Mouse (Mus musculus) right cerebral cortex, postnatal 4 days (tissue): ENCODE data around the gene Abhd16a.

ENCODE experiments used
- DNase-seq: peaks from one replicate; pipeline ENCODE4 v3.0.0-alpha.2; 2022

The Abhd16a gene

DNA sequence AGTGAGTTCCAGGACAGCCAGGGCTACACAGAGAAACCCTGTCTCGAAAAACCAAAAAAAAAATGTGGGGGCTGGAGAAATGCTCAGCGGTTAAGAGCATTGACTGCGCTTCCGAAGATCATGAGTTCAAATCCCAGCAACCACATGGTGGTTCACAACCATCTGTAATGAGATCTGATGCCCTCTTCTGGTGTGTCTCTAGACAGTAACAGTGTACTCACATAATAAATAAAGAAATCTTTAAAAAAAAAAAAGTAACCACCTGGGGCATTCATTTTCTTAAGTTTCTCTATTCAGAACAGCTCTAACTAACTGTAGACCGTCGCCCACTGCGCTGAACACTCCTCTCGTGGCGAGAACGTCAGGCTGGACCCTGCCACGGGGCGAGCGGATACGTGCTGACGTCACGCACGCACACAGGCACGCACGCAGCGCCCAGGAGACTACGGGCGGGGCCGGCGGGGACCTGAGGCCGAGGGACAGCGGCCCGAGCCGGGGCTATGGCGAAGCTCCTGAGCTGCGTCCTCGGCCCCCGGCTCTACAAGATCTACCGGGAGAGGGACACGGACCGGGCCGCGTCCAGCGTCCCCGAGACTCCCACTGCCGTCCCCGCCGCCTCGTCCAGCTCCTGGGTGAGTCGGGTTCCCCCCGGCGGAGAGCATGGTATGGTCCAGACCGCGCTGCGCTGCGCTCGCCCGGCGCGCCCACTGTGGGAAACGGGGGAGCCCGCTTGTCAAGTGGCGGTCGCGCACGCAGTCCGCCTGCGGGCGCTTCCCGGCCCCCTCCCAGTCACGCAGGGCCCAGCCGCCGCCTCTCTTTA lies at the start of gene Abhd16a:
Abhd16a (plus strand) TSS at position 439 of the 820 bp plus-strand sequence.
- DNase-seq: peak; percentile 91

DNA sequence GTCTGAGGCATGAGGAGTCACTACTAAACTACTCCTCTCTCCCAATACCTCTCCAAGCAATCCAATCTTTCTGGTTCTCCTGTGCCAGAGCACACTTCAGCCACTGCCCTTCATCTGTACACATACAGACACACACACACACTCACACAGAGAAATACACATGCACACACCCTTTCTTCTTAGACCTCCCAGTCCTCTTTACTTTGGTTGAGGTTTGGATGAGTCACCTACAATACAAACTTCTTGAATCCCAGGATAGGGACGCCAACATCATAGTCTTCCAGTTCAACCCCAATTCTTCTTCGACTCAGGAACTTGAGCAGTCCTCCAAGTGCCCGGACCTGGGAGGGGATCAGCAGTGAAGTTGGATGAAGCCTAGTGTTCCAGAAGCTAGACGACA lies 45.3 kb upstream of the Abhd16a start:
- DNase-seq: no peak

DNA sequence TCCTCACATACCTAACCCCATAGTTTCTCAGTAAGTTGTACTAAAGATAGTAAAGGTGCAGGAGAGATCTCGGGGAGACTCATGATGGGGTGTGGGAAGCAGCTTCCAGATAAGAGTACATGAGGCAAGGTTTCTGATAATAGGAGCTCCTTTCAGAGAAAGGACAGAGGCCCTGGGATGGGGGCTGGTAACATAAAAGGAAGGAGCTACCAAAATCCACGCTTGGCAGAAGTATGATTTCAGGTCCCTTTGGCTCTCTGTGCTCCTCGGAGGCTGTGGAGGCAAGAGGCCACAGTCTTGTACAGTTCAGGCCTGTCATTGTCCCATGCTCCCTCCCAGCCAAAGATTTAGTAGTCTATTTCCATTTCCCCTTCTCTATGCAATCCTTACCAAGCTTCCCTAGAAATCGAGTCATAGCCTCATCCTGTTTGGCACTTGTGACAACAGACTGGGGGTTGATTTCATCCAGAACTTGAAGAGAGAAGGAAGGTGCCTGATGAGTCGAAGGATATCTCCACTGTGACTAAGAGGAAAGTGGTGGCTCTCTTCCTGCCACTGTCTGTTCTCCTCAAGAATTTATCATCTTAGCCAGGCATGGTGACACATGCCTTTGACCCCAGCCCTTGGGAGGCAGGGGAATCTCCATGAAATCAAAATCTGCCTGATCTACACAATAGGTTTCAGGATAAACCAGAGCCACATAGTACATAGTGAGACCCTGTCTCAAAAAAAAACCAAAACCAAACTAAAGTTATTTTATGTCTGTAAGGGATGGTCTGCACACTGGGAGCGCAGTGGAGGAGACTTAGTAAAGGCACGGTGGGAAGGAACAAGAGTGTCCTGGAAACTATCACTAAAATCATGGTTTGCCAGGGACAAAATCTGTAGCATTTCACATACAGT lies 43.9 kb upstream of the Abhd16a start:
- DNase-seq: no peak

DNA sequence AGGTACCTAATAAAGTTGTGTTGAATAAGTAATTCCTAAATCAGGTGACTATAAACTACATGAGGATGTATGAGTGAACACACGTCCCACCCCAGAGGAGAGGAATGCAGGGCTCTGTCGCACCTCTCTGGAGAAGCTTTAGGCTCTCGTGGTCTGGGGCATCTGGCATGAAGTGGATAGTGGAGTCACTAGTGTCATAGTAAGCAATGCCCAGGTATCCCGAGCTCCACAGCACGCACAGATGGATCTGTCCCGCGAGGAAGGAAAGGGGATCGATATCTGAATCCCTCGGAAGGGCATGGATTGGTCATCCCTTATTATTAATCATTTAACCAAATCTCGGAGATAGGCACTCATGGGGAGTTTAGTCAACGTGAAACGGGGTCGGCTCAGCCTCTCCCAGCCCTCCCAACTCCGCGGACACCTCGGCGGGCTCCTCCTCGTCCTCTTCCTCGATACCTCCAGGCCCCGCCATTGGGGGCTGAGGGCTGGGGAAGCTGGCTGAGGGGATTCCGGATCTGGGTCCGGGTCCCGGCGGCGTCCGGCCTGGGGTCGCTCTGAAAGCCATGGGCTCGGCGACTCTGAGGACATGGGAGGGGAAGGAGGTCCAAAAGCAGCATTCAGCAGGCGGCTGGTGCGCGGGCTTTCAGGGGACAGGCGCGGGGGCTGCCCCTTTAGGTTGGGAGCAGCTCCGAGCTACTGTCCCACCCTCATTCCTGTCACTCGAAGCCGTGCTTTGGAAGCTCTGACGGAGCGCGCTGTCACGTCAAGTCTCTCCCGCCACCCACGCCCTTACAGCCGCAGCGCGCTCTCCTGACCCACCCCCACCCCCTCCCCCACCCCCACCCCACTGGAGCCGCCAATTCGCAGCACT lies 43.0 kb upstream of the Abhd16a start:
- peak; percentile 44 for DNase-seq

DNA sequence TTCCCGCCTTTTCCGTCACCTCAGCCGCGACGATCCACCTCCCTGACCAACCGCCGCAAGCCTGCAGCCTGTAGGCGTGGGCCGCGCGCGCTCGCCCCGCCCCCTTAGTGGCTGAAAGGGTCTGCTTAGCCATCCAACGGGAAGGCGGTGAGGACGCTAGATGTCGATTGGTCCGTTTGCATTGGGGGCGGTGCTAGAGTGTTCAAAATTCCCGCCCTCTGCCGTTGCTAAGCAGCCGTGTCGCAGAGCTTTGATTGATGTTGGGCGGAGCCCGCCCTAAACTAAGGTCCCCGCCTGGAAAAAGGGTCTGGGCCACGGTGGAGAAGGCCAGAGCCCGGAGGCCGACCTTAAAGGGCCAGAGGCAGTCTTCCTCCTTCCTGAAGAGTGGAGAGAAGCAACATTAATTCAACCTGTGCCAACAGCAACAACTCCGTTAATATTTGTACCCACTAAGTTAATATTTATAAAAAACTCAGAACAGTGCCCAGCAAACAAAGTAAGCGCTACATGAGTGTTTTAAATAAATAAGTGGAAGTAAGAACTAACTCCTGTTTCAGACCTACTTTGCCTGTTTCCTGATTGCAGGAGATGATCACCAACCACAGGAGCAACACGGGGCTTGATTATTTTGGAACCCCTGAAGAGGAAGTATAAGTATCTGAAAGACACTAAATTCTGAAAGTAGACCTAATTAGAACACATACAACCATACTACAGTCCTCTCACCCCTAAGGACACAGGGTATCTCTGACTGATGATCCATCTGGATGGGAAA lies 42.2 kb upstream of the Abhd16a start, which contains the start of gene Msh5:
Msh5 (minus strand) TSS at position 65 of the 775 bp plus-strand sequence.
- DNase-seq: peak; percentile 93

DNA sequence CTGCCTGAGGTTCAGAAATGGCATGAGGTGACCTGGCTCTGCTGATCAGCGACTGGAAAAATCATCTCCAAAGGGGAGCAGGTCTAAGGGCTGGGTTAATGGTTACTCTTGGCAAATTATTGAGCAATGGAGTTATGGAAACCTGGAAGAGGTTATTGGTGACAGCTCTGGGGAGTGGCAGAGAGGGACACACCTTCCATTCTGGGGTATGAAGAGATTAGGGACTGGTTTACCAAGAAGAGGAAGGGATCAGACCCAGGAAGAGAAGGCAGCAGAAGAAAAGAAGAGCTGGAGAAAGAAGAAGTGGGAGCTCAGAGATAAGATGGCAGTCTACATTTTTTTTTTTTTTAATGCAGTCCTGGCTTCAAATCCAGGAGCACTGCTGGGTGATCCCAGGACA lies 41.4 kb upstream of the Abhd16a start:
- no peak for DNase-seq

DNA sequence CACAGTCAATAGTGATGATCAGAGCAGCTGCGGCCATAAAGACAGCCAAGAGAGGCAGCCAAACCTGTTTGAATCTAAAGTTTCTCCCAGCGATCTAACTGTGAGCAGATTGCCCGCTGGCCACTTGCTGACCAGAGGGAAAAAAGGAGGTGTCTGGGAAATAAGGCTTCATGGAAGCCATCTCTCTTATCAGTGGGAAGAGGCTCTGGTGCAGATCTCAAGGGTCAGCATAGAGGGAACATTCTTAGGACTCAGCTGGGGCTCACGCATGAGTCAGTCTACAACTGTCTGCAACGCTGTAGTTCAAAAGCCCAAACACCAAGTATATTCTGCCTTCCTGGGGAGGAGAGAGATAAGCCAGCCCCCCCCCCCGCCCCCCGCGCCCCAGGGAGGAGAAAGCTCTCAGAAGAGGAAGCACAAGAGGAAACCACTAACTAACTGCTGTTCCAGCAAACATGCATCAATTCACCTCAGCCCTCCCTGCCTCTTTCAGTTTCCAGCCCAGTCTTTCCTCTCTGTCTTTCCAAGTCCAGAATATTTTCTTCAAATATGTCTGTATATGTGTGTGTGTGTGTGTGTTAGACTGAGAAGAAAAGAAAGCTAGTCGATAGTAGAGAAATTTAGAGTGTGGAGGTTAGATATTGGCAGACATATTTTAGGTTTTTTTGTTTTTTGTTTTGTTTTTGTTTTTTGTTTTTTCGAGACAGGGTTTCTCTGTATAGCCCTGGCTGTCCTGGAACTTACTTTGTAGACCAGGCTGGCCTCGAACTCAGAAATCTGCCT lies 40.7 kb upstream of the Abhd16a start:
- no peak for DNase-seq

DNA sequence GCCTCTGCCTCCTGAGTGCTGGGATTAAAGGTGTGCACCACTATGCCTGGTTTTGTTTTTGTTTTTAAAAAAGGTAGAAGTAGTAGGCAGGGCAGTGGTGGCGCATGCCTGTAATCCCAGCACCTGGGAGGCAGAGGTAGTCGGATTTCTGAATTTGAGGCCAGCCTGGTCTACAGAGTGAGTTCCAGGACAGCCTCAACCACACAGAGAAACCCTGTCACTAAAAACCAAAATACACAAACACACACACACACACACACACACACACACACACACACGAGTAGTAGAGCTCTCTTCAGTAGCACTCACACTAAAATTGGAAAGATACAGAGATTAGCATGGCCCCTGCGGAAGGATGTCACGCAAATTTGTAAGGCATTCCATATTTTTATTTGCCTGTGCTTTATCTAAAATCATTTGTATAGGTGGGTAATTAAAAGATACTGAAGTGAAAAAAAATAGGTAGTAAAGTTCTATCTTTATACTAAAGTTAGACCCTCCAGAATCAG lies 40.1 kb upstream of the Abhd16a start:
- no peak for DNase-seq

DNA sequence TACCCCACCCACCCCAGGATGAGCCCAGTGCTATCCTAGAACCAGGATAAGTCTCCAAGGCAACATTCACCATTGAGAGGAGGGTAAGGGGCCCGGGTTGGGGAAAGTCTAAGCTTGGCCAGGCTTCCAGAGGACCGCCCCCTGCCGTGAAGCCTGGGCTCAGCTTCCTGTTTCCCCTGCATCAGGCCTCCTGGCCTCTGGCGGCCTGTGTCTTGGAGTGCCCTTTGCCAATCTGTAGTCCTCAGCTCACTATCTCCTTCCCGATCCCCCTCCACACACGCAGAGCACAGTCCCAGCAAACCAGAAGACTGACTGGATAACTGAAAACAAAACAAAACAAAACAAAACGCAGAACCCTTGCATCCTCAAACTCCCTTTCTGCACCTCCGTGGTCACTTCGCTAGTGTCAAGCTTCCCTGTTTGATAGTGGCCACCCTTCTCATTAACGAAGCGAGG lies 39.5 kb upstream of the Abhd16a start, which contains the start of gene Clic1:
Clic1 (plus strand) TSS at position 406 of the 456 bp plus-strand sequence.
- no peak for DNase-seq

DNA sequence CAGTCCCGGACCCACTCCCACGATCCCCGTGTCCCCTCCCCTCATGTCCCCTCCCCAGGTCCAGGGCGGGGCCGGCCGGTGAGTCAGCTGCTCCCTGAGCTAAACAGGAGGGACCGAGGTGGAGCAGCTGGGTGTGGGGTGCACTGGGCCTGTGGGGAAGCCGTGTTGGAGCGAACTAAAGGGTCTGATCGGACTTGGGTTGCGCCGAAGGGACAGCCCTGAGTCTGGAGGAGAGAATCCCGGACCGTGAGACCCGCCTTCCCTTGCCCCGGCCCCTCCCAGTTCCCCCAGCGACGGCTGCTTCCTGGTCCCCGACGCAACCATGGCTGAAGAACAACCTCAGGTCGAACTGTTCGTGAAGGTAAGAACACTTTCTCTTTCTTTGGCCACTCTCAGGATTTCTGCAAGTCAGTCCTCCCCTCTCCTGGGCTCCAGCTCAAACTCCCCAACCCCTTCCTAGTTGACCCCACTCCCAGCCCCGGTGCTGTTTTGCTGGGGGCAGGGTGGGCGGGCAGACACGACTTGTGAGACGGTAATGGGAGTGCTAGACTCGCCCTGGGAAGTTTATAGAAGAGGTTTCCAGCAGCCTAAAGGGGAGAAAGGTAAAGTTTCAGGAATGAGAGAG lies 38.8 kb upstream of the Abhd16a start:
- no peak for DNase-seq

DNA sequence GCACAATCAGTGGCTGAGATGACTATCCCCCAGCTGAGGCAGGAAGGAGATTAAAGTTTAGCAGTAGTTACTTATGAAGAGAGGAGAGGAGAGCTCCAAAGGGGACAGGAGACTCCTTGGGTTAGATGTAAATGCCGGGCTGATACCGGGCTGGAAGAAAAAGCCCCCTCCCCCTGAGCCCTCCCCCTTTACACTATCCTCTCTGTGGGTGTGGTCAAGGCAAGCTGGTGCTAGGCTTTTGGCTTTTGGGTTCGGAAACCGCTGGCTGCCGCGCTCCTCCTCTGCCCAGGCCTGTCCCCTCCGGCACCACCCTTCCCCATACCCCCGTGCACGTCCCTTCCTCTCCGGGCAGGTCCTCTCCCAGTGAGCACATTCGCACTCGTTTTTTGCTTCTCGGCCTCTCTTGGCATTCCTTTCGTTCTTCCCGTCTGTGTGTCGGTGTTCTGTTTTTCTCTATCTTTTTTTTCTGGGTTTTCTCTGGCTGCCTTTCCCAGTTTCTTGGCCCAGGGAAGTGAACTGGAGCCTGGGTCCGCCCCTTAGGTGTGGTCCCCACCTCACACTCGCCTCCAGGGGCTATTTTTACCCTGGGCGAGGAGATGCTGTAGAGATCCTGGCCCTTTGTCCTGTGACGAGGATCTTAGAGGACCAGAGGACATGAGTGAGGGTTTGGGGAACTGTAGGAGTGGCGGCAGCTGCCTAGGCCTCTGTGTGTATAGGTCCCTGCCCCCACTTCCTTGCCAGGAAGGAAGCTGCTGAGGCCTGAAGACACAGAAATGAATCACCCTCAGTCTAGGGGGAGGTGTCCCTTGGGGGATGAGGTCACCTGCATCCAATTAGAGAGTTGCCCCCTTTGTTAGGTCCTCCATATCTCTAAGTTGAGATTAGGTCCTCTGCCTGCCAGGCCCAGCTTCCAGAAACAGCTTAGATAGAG lies 37.6 kb upstream of the Abhd16a start:
- no peak for DNase-seq

DNA sequence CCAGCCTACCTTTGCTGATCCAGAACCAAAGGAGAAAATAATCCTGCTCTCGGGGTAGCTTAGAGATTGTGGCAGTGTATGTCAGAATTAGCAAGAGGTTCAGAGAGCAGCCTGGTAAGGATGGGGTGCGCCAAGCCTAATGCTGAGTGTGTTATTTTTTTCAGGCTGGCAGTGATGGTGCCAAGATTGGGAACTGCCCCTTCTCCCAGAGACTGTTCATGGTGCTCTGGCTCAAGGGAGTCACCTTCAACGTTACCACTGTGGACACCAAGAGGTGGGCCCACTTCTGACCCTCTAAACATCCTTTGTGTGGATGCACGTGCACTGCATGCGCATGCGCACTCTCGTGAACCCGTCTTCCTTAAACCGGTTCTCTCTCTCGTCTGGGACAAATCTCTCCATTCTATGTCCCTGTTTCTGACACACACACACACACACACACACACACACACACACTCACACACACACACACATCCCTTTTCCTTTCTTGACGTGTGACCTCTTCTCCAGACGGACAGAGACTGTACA lies 36.7 kb upstream of the Abhd16a start:
- DNase-seq: no peak

DNA sequence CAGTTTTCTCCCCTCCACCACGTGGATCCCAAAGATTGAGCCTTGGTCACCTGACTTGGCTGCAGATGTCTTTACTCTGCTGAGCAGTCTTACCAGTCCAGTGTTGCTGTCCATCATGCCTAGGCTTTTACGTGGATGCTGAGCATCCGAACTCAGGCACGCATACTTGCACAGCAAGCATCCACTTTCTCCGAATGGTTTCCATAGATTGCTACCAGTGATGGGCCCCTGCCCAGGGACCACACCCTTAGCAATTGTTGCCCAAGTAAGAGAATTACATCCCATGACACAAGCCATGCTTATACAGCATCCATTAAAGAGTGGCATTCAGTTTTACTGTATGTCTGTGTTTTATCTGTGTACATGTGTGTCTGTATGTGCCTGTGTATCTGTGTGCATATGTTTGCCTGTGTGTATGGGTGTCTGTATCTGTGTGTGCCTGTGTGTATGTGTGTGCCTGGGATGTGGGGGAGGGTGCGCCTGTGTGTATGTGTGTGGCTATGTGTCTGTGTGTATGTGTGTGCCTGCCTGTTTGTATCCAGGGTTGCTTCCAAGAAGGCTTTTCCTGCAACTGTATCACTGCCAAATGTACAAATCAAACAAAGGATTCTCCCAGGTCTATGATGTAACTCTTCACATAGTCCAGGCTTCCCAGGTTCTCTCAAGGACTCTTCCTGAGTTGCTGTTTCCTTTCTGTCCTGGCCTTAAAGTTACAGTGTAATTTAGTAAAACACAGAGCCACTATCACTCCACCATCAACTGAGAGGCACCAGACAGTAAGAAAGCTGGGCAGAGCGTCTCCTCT lies 33.2 kb upstream of the Abhd16a start:
- DNase-seq: no peak

DNA sequence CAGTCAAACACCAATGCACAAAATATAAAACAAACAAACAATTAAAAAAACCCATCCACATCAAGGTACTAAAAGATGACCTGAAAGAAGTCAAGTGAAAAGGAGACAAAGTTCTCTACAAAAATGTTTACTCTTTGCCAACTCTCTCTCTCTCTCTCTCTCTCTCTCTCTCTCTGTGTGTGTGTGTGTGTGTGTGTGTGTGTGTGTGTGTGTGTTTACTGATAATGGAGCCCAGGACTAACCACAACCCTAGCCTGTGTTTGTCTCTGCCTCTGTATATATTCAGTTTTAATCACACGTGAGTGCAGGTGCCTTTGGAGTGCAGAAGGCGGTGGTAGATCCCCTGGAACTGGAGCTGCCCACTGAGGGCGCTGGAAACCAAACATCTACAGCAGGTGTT lies 32.0 kb upstream of the Abhd16a start:
- no peak for DNase-seq

DNA sequence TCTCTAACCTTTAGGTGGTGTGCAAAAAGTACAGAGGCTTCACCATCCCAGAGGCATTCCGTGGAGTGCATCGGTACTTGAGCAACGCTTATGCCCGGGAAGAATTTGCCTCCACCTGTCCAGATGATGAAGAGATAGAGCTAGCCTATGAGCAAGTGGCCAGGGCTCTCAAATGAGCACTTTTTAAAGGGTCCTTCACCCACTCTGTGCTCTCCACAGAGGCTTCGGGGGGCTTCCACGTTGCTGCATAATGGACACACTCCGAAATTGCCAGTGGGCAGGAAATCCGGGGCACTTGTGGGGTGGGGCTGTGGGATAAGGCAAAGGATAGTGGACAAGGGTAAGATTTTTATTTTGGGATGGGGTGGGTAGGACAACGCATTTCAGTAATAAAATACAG lies 30.7 kb upstream of the Abhd16a start:
- no peak for DNase-seq

DNA sequence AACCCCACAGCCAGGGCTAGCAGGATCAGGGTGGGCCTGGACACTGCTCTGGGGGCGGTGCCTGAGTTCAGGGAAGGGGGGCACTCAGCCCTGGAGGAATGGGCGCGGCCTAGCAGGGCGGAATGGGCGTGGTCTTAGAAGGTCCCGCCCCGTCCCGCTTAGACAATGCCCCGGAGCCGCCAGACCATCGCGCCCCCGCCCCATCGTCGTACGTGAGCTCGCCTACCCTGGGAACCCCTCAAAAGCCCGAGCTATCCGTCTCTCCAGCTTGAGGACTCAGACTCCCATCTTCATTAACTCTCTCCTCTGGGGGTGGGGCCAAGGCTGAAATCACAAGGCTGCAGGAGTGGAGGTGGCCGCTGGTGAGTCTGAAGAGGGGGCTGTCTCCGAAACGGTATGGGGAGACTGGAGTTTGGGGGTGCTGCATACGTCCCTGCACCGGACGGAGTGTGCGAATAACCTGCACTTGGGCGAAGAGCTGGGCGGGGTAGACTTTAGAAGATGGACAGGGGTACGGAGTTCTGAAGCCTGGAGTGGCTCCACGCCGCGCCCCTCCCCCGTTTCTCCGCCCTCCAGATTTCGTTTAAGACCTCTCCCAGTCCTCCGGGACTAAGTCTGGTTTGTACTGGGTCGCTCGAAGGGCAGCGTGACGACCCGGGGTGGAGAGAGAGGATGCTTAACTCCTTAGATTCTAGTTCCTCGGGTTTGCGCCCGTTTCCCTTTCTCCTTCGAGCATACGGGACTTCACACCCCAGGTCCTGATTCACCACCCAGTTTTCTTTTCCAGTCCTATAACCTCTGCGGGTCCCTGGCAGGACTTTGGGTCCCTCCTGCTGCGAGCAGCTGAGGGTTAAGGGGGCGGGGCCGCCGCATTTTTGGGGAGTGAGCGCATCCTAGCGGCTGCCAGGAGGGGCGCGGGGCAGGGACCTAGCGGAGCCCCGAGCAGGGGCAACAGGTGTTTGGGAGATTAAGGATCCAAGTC lies 29.9 kb upstream of the Abhd16a start, which contains the start of gene Ddah2:
Ddah2 (plus strand) TSS at position 125 of the 982 bp plus-strand sequence.
- peak; percentile 86 for DNase-seq

DNA sequence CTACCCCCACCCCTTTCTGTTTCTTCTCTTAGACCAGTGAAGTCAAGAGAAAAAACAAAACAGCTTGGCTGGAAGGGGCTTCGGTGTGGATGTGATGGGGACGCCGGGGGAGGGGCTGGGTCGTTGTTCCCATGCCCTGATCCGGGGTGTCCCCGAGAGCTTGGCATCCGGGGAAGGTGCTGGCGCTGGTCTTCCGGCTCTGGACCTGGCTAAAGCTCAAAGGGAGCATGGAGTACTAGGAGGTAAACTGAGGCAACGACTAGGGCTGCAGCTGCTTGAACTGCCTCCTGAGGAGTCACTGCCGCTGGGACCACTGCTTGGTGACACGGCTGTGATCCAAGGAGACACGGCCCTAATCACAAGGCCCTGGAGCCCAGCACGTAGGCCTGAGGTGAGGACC lies 29.0 kb upstream of the Abhd16a start:
- no peak for DNase-seq
